Mouse (Mus musculus) liver, embryonic 14.5 days (tissue): ENCODE measurements at regions not wholly inside any gene's neighbourhood (a gene's known extent, or its start where the extent isn't known, plus 50 kb on each side); places are given as distances from the start of the nearest gene placed in this dataset.

ENCODE experiments used
- ATAC-seq: fragments of 200-750 bp; cut with Nextera tagmentation; 2 replicates; pipeline ENCODE4 v1.8.0; 2017; ENCODE audit warnings: moderate number of reproducible peaks, mild to moderate bottlenecking, moderate library complexity; ENCODE audit not compliant: insufficient read depth
- DNase-seq, 3 experiments: peaks; one replicate each; pipeline ENCODE4 v3.0.0-alpha.2; 2012 to 2013; ENCODE audit warnings: low read depth in 3 of 3, low spot score in 3 of 3
- H3K27ac ChIP-seq: fragments of 300-500 bp; sonication (generic); 2 replicates; pipeline ENCODE4 v1.5.1; 2014; ENCODE audit warnings: moderate library complexity, mild to moderate bottlenecking, control low read depth, inconsistent platforms
- H3K27me3 ChIP-seq: fragments of 300-500 bp; sonication (generic); 2 replicates; pipeline ENCODE4 v1.6.1; 2014; ENCODE audit warnings: mild to moderate bottlenecking, low read length, moderate library complexity; ENCODE audit not compliant: control insufficient read depth, insufficient read depth
- H3K36me3 ChIP-seq: fragments of 300-500 bp; sonication (generic); replicated peaks from 2 replicates; pipeline ENCODE4 v1.6.1; 2014; ENCODE audit warnings: low read depth; ENCODE audit not compliant: control insufficient read depth, insufficient read depth
- H3K4me1 ChIP-seq, 2 experiments: fragments of 200-500 bp in 1 of 2; fragments of 300-500 bp in 1 of 2; sonication (generic) in 1 of 2; replicated peaks; 2 replicates each; pipeline ENCODE4 v1.6.1; 2012 to 2014; ENCODE audit warnings: antibody characterized with exemption in 1 of 2, inconsistent platforms in 1 of 2, low read length in 1 of 2; ENCODE audit not compliant: control insufficient read depth in 2 of 2, insufficient read depth in 2 of 2
- H3K4me2 ChIP-seq: fragments of 300-500 bp; sonication (generic); 2 replicates; pipeline ENCODE4 v1.6.1; 2014; ENCODE audit warnings: low read depth, mild to moderate bottlenecking, control low read depth, moderate library complexity
- H3K4me3 ChIP-seq, 2 experiments: fragments of 200-500 bp in 1 of 2; fragments of 300-500 bp in 1 of 2; sonication (generic) in 1 of 2; 2 replicates each; pipeline ENCODE4 v1.5.1; 2012 to 2014; ENCODE audit warnings: low read depth in 2 of 2, low read length in 2 of 2, mild to moderate bottlenecking in 2 of 2, control low read depth in 1 of 2, inconsistent platforms in 1 of 2, moderate library complexity in 1 of 2; ENCODE audit not compliant: insufficient read depth in 1 of 2
- H3K9ac ChIP-seq: fragments of 300-500 bp; sonication (generic); replicated peaks from 2 replicates; pipeline ENCODE4 v1.6.1; 2014; ENCODE audit warnings: mild to moderate bottlenecking, control low read depth, moderate library complexity
- H3K9me3 ChIP-seq: fragments of 300-500 bp; sonication (generic); 2 replicates; pipeline ENCODE4 v1.6.1; 2016; ENCODE audit warnings: low read length, mixed read lengths; ENCODE audit not compliant: control insufficient read depth
- CTCF ChIP-seq: IDR thresholded peaks from 2 replicates; pipeline ENCODE4 v1.5.1; 2016; ENCODE audit warnings: antibody characterized with exemption, low read depth, control low read depth
- EP300 ChIP-seq: IDR thresholded peaks from 2 replicates; pipeline ENCODE4 v1.6.1; 2016; ENCODE audit warnings: antibody characterized with exemption, low read depth
- WGBS: fragments of 180-500 bp; shearing (Covaris S2); extraction: QIAGEN DNeasy Blood & Tissue Kit; methylation state at CpG from one replicate; pipeline ENCODE4 v1.1.7; 2014; ENCODE audit not compliant: insufficient replicate concordance; 5-methylcytosine and 5-hydroxymethylcytosine counted together

DNA sequence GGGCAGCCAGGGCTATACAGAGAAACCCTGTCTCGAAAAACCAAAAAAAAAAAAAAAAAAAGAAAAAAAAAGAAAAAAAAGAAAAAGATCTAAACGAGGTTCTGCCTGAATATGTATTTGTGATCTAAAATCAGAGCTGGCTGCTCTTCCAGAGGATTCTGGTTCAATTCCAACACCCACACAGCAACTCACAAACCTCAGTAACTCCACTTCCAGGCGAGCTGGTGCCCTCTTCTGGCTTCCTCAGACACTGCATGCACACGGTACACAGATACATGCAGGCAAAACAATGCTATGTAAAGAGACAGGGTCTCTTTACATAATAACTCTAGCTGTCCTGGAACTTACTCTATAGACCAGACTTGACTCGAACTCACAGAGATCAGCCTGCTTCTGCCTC lies 114.8 kb downstream of the Zfp281 start:
- no peaks in the 10 kb centered on the region for H3K27me3 ChIP-seq
- ATAC-seq, result no peak
- H3K9ac ChIP-seq, result no peak overlapping the region
- H3K9me3 ChIP-seq, result no peaks in the 10 kb centered on the region
- H3K4me2 ChIP-seq, result no peak overlapping the region
- no peak overlapping the region for H3K27ac ChIP-seq
- H3K4me3 ChIP-seq, result no peak overlapping the region
- 38% methylated on average over 5 of the region's 5 CpGs for WGBS
- no peaks in the 10 kb centered on the region for H3K36me3 ChIP-seq
- DNase-seq, result no peak
- TF ChIP-seq EP300, result no peak
- TF ChIP-seq CTCF, result peak; percentile 62
- no peaks in the 10 kb centered on the region for H3K4me1 ChIP-seq

DNA sequence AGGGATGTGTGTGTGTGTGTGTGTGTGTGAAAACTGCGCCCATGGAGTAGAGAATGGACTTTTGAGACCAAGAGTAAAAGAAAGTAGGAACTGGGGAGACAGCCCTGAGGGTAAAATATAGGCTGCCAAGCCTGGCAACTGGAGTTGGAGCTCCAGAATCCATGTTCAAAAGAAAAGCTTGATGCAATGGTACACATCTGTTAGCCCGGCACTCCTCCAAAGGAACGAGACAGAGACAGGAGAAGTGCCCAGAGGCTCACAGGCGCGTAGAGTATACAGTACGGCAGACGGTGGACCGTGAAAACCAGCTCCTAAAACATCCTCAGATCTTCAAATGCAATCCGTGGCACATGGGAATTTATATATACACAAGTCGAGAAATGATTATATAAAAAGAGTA lies 116.4 kb downstream of the Zfp281 start:
- TF ChIP-seq CTCF (no peak), EP300 (no peak)
- WGBS, result 74% methylated on average over 10 of the region's 10 CpGs

DNA sequence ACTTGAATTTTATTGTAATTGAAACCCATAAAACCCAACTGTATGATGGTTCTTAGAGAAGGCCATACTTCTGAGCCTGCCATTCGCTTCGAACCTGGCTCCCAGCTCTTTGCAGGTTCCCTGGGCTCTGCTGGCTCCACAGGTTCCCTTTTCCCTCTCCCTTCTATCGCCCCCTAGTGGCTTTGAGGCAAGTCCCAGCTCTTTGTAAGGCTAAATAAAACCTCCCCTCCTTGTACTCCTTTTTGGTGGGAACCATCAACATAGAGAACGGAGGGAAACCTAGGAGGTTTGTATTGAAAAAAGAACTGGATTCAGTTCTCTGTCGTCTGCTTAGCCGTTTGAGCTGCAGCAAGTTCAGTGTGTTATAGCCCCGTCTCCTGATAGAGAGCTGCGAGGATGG lies 124.5 kb downstream of the Zfp281 start:
- no peak for TF ChIP-seq EP300
- TF ChIP-seq CTCF, result peak; percentile 68
- no peak overlapping the region for H3K27ac ChIP-seq
- H3K9ac ChIP-seq, result no peak overlapping the region
- H3K4me1 ChIP-seq, result no peaks in the 10 kb centered on the region
- ATAC-seq, result no peak
- no peak overlapping the region for H3K4me2 ChIP-seq
- peak; percentile 6 to 17 (median 9) for DNase-seq
- H3K27me3 ChIP-seq, result no peaks in the 10 kb centered on the region
- H3K36me3 ChIP-seq, result no peaks in the 10 kb centered on the region
- WGBS, result 39% methylated on average over 8 of the region's 8 CpGs
- H3K4me3 ChIP-seq, result no peak overlapping the region
- no peaks in the 10 kb centered on the region for H3K9me3 ChIP-seq

More for the DNA sequence above, 116.4 kb downstream of the Zfp281 start:
- no peaks in the 10 kb centered on the region for H3K9me3 ChIP-seq
- no peak for ATAC-seq
- no peak for DNase-seq
- H3K27me3 ChIP-seq, result no peaks in the 10 kb centered on the region
- H3K4me3 ChIP-seq, result no peak overlapping the region
- no peaks in the 10 kb centered on the region for H3K4me1 ChIP-seq
- H3K36me3 ChIP-seq, result no peaks in the 10 kb centered on the region
- H3K9ac ChIP-seq, result no peak overlapping the region
- H3K27ac ChIP-seq, result no peak overlapping the region
- H3K4me2 ChIP-seq, result no peak overlapping the region

DNA sequence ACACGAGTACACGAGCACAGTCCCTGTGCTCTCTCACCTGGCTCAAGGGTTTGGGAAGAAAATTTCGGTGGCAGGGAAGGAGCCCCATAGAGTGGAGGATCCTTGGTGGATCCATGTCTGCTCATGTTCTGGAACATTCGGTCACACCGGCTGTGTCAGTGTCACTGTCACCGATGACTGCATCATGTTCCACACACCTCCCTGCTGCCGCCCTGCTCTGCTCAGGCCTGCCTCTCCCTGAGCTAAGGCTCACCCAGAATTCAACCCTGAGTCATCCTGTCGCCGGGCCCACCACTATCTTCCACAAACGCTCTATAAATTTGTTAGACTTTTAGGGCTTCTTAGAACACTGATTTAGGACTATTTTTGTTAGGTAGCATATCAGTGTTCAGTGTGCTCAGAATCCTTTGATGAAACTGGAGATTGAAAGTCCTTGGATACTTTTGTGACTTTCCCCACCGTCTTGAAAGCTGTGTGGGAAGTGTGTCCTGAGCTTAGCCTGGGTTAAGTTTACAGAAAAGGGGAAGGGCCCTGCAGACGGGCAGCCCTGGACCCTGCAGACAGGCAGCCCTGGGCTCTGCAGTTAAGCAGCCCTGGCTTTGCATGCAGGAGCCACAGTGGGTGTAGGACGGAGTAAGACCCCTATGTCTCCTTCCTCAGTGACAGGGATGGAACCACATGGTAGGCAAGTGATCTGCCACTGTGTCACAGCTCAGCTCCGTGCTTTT lies 126.9 kb downstream of the Zfp281 start:
- no peak for DNase-seq
- 57% methylated on average over 14 of the region's 14 CpGs for WGBS

DNA sequence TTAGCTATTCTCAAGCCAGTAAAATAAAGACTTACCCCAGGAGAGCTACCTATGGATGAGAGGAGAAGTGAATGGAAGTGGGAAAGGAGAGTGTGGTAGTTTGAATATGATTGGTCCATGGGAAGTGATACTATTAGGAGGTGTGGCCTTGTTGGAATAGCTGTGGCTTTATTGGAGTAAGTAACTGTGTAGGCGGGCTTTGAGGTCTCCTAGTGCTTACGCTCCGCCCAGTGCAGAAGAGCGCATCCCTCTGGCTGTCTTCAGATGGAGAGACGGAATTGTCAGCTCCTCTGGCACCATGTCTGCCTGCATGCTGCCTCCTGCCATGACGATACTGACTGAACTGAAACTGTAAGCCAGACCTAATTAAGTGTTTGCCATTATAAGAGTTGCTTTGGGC lies 129.6 kb downstream of the Zfp281 start:
- Histone ChIP-seq H3K4me3 (no peak overlapping the region), H3K36me3 (no peaks in the 10 kb centered on the region), H3K4me1 (no peaks in the 10 kb centered on the region), H3K9me3 (no peaks in the 10 kb centered on the region), H3K9ac (no peak overlapping the region), H3K27ac (no peak overlapping the region), H3K4me2 (no peak overlapping the region), H3K27me3 (no peaks in the 10 kb centered on the region)
- no peak for ATAC-seq
- TF ChIP-seq EP300 (no peak), CTCF (no peak)
- WGBS, result 79% methylated on average over 6 of the region's 6 CpGs
- DNase-seq, result no peak

More for the DNA sequence above, 126.9 kb downstream of the Zfp281 start:
- Histone ChIP-seq H3K9ac (no peak overlapping the region), H3K36me3 (no peaks in the 10 kb centered on the region), H3K4me2 (no peak overlapping the region), H3K4me3 (no peak overlapping the region), H3K9me3 (no peaks in the 10 kb centered on the region), H3K27me3 (no peaks in the 10 kb centered on the region), H3K4me1 (no peaks in the 10 kb centered on the region), H3K27ac (no peak overlapping the region)
- no peak for ATAC-seq
- TF ChIP-seq CTCF (no peak), EP300 (no peak)
